Mouse (Mus musculus): ENCODE measurements around the gene Hspbap1.

- TF ChIP-seq MYC (IDR thresholded peaks at IDR 0.05; ENCODE audit: low read depth, low read length) (no peak), POLR2A (IDR thresholded peaks at IDR 0.05; ENCODE audit: low read depth, low read length) (no peak), HCFC1 (IDR thresholded peaks at IDR 0.05; ENCODE audit: low read depth, low read length) (no peak), ELF1 (IDR thresholded peaks at IDR 0.05; ENCODE audit: low read depth, low read length) (no peak), CTCF (conservative IDR thresholded peaks at IDR 0.05 in 1 of 2, IDR thresholded peaks at IDR 0.05 in 1 of 2; ENCODE audit: low read depth in 2 of 2, low read length in 2 of 2) (no peak), ZMIZ1 (IDR thresholded peaks at IDR 0.05; ENCODE audit: low read depth, low read length) (no peak), JUN (IDR thresholded peaks at IDR 0.05; ENCODE audit: insufficient read depth, low read depth, low read length) (no peak)
Observed at GRCm38 (mm10) chr16:35782451-35783206, 12.5 kb downstream of the Hspbap1 start.

All from CH12.LX (cell line).